Mouse (Mus musculus): ENCODE data around the gene Anxa1.

Anxa1 gene

GRCm38 (mm10) chr19:20370175-20370574 is 20.6 kb downstream of the Anxa1 start:
- DNase-seq, result no peak

- DNase-seq, result no peak
Measured at GRCm38 (mm10) chr19:20366571-20366970, 24.2 kb downstream of the Anxa1 start.

GRCm38 (mm10) chr19:20366010-20366409 is 24.7 kb downstream of the Anxa1 start:
- DNase-seq, result no peak

- no peak for DNase-seq
Measured at GRCm38 (mm10) chr19:20365364-20365763, 25.4 kb downstream of the Anxa1 start.

GRCm38 (mm10) chr19:20364931-20365330 is 25.8 kb downstream of the Anxa1 start:
- peak in 1 of 2 experiments; percentile 4 for DNase-seq

- DNase-seq, result peak; percentile 20 to 28
Measured at GRCm38 (mm10) chr19:20363221-20363620, 27.5 kb downstream of the Anxa1 start.

- DNase-seq, result peak in 1 of 2 experiments; percentile 56
Measured at GRCm38 (mm10) chr19:20361917-20362577, 28.7 kb downstream of the Anxa1 start.

- DNase-seq, result no peak
Measured at GRCm38 (mm10) chr19:20358679-20359078, 32.1 kb downstream of the Anxa1 start.

GRCm38 (mm10) chr19:20345317-20345917 is 45.3 kb downstream of the Anxa1 start:
- DNase-seq, result peak; percentile 92 to 95

- DNase-seq, result peak; percentile 81 to 91
Measured at GRCm38 (mm10) chr19:20344511-20345316, 46.0 kb downstream of the Anxa1 start.

GRCm38 (mm10) chr19:20344052-20344451 is 46.7 kb downstream of the Anxa1 start:
- no peak for DNase-seq

All from cerebellum, postnatal 10 days (tissue).